Mouse (Mus musculus): ENCODE data around the gene D330020A13Rik.

- TF ChIP-seq CTCF (IDR thresholded peaks at IDR 0.05; ENCODE audit: low read depth, low read length) = no peak
- TF ChIP-seq POLR2A (IDR thresholded peaks at IDR 0.05; ENCODE audit: borderline replicate concordance, low read depth, low read length) = no peak
Measured at GRCm38 (mm10) chr6:120289430-120289829, 4.7 kb upstream of the D330020A13Rik start.
